Mouse (Mus musculus) thymus, adult 2 months (tissue): ENCODE results near the gene Vtn. TPM values are rescaled to one million over a fixed set of nuclear protein-coding genes. Genes with fewer than 3 reads are reported as not detected.

Experiments
- DNase-seq: peaks from one replicate; pipeline ENCODE4 v3.0.0; 2021
- H3K27ac ChIP-seq: fragments of 200-500 bp; 2 replicates; pipeline ENCODE4 v1.5.1; 2012; ENCODE audit warnings: low read length, control low read depth; ENCODE audit not compliant: control insufficient read depth, insufficient read depth
- H3K27me3 ChIP-seq: fragments of 200-500 bp; 2 replicates; pipeline ENCODE4 v1.6.1; 2012; ENCODE audit warnings: mild to moderate bottlenecking, low read length, moderate library complexity, mixed read lengths; ENCODE audit not compliant: control insufficient read depth, insufficient read depth
- H3K36me3 ChIP-seq: fragments of 200-500 bp; 2 replicates; pipeline ENCODE4 v1.6.1; 2012; ENCODE audit warnings: mild to moderate bottlenecking, low read length, moderate library complexity; ENCODE audit not compliant: control insufficient read depth, insufficient read depth
- H3K4me1 ChIP-seq: fragments of 200-500 bp; replicated peaks from 2 replicates; pipeline ENCODE4 v1.6.1; 2012; ENCODE audit warnings: low read length; ENCODE audit not compliant: control insufficient read depth, insufficient read depth
- H3K4me3 ChIP-seq: fragments of 200-500 bp; 2 replicates; pipeline ENCODE4 v1.5.1; 2012; ENCODE audit warnings: mild to moderate bottlenecking, low read length, control low read depth, moderate library complexity; ENCODE audit not compliant: control insufficient read depth, insufficient read depth
- CTCF ChIP-seq: fragments of 200-500 bp; IDR thresholded peaks from 2 replicates; pipeline ENCODE4 v1.5.1; 2012; ENCODE audit warnings: mild to moderate bottlenecking, control low read depth, low read length, moderate library complexity, borderline replicate concordance; ENCODE audit not compliant: control insufficient read depth, poor library complexity, insufficient read depth; ENCODE audit errors: extremely low read depth
- POLR2A ChIP-seq: fragments of 200-500 bp; IDR thresholded peaks from 2 replicates; pipeline ENCODE4 v1.6.1; 2012; ENCODE audit warnings: mild to moderate bottlenecking, low read length, control low read depth, moderate library complexity; ENCODE audit not compliant: control insufficient read depth, poor library complexity, insufficient read depth; ENCODE audit errors: extremely low read depth
- WGBS: fragments of 180-500 bp; shearing (Covaris S2); methylation state at CpG from one replicate; pipeline ENCODE4 v1.1.7; 2018; 5-methylcytosine and 5-hydroxymethylcytosine counted together
- polyA plus RNA-seq: library from polyadenylated mRNA; depleted of rRNA; stranded (reverse); fragments of >200 nt; gene quantifications from 2 replicates; pipeline ENCODE4 v1.2.3, GENCODE M21; 2012

Gene Vtn
- polyA plus RNA-seq, 1 experiment, result 5.5 TPM

DNA sequence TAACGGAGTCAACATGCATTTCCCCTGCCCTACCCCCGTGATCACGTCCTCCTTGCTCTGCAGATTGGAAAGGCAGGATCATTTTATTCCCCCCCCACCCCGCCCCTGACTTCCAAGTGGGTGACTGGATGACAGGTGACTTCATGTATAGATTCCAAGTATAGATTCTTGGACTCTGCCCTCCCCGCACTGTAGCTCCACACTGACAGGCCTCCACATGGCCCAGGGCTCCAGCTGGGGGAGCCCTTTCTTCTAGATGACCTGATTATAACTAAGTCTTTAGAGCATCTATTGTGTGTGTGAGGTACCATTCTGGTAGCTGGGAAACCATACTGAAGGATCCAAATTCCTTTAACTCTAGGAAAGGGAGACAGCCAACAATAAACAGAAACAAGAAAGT, 36.2 kb upstream of the Vtn start:
- DNase-seq, result no peak
- Histone ChIP-seq H3K36me3 (no peaks in the 10 kb centered on the region), H3K4me1 (peaks cover 12% of the 10 kb centered on the region; the same call in 1 of the 2 replicates), H3K4me3 (no peak overlapping the region), H3K27me3 (no peaks in the 10 kb centered on the region), H3K27ac (no peak overlapping the region)
- TF ChIP-seq CTCF (no peak), POLR2A (no peak)
- WGBS, result 91% methylated on average over 5 of the region's 5 CpGs

DNA sequence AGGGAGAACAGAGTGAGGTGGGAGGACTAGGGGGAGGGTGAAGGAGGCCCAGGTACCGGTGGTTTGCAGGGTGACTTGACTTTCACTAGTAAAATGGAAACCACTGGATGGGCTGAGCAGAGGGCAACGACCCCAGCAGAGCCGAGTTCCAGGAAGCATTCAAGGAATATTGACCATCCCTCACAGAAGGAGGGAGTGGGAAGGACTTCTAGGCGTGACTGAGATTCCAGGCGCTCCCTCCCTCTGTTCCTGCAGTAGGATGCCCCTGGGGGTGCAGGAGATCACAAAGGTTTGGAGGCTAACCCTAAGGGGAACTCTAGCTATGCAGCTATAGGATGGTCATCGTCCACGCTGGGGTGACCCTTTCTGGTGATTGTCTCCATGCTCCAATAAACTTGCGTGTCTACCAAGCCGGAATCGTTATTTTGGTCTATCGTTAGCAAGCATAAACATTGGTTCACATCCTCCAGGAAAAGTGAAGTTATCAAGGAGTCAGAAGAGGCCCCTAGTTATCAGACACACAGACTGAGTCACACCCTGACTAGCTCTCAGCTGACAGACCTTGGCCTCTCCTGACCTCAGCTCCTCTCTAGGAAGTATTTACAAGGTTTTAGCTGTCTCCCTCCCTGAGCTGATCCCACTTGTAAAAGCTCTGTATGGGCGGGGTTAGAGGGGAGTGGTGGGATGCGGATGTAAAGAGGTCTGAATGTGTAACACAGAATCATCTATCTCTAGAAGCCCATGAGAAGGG, 35.4 kb upstream of the Vtn start:
- no peak overlapping the region for H3K4me3 ChIP-seq
- WGBS, result 85% methylated on average over 13 of the region's 13 CpGs
- no peak for DNase-seq
- peaks cover 12% of the 10 kb centered on the region; the same call in 1 of the 2 replicates for H3K4me1 ChIP-seq
- H3K36me3 ChIP-seq, result no peaks in the 10 kb centered on the region
- H3K27me3 ChIP-seq, result no peaks in the 10 kb centered on the region
- TF ChIP-seq POLR2A, result no peak
- no peak for TF ChIP-seq CTCF
- no peak overlapping the region for H3K27ac ChIP-seq

GRCm38 (mm10) chr11:78465116-78465515, 33.8 kb upstream of the Vtn start:
- 65% methylated on average over 9 of the region's 9 CpGs for WGBS
- H3K4me3 ChIP-seq, result peak overlapping the region; percentile 70; the same call in 1 of the 2 replicates
- DNase-seq, result no peak
- no peak for TF ChIP-seq CTCF
- no peak; the same call in 1 of the 2 replicates for TF ChIP-seq POLR2A
- H3K27ac ChIP-seq, result no peak overlapping the region
- no peaks in the 10 kb centered on the region for H3K27me3 ChIP-seq
- no peaks in the 10 kb centered on the region for H3K36me3 ChIP-seq
- peaks cover 12% of the 10 kb centered on the region; the same call in 1 of the 2 replicates for H3K4me1 ChIP-seq

- H3K27me3 ChIP-seq, result no peaks in the 10 kb centered on the region
- DNase-seq, result peak; percentile 73
- WGBS, result under 1% methylated on average over 41 of the region's 41 CpGs
- H3K4me3 ChIP-seq, result peak within 1 kb of the TSS; percentile 70
- TF ChIP-seq POLR2A, result no peak; the same call in 1 of the 2 replicates
- 0 out of 2 replicates have a peak, but pooled peaks have one; percentile 23 for TF ChIP-seq CTCF
- peaks cover 12% of the 10 kb centered on the region; the same call in 1 of the 2 replicates for H3K4me1 ChIP-seq
- H3K27ac ChIP-seq, result no peak within 1 kb of the TSS
- no peaks in the 10 kb centered on the region for H3K36me3 ChIP-seq
These were observed 33.2 kb upstream of the Vtn start, which contains the start of gene Slc46a1 for GRCm38 (mm10) chr11:78465568-78466180. Gene Slc46a1, plus strand, starts transcription at chr11:78465697.

- TF ChIP-seq POLR2A, result no peak
- no peak for TF ChIP-seq CTCF
- no peaks in the 10 kb centered on the region for H3K27me3 ChIP-seq
- no peak overlapping the region for H3K4me3 ChIP-seq
- no peak overlapping the region for H3K27ac ChIP-seq
- 84% methylated on average over 23 of the region's 23 CpGs for WGBS
- peaks cover 12% of the 10 kb centered on the region; the same call in 1 of the 2 replicates for H3K4me1 ChIP-seq
- no peaks in the 10 kb centered on the region for H3K36me3 ChIP-seq
- no peak for DNase-seq
These were observed 32.5 kb upstream of the Vtn start for GRCm38 (mm10) chr11:78466242-78466912.

DNA sequence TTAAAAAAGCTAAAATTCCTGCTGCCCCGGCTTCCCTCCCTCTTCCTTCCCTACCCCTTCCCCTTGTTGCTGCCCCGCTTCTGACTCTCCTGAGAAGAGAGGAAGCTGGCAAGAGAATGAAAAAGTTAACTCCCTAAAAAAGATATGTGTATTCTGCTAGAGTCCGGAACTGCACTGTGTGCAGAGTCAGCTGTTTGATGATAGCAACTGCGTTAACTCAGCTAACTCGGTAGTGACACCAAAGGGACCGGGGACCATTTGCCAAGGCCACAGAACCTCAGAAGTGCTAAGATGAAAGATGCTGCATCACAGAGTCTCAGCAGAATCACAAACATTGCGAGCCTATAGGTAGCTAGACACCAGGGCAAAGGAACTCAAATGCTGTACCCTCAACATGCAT, 31.4 kb upstream of the Vtn start:
- Histone ChIP-seq H3K27me3 (no peaks in the 10 kb centered on the region), H3K36me3 (no peaks in the 10 kb centered on the region), H3K27ac (no peak overlapping the region), H3K4me1 (peaks cover 12% of the 10 kb centered on the region; the same call in 1 of the 2 replicates), H3K4me3 (no peak overlapping the region)
- TF ChIP-seq POLR2A (no peak), CTCF (no peak)
- no peak for DNase-seq
- 76% methylated on average over 7 of the region's 7 CpGs for WGBS
